Mouse (Mus musculus): ENCODE measurements around the gene Rnf215.
"Not testable (repeated sequence)": the region's sequence is repeated elsewhere in the genome, so short reads cannot be mapped to it uniquely, and the experiment has no call there.

The Rnf215 gene

GRCm38 (mm10) chr11:4134986-4135935 is at the start of gene Rnf215:
Gene Rnf215 (plus strand): TSS chr11:4135202.
- peak; percentile 94 for DNase-seq (ENCODE audit: extremely low spot score, low spot score)

GRCm38 (mm10) chr11:4086246-4086645 is 48.8 kb upstream of the Rnf215 start:
- DNase-seq (ENCODE audit: extremely low spot score, low spot score): no peak

GRCm38 (mm10) chr11:4087267-4087666 is 47.7 kb upstream of the Rnf215 start:
- no peak for DNase-seq (ENCODE audit: extremely low spot score, low spot score)

- DNase-seq (ENCODE audit: extremely low spot score, low spot score): no peak
These were observed 41.3 kb upstream of the Rnf215 start for GRCm38 (mm10) chr11:4093459-4094377.

GRCm38 (mm10) chr11:4094378-4095170 is 40.4 kb upstream of the Rnf215 start:
- DNase-seq (ENCODE audit: extremely low spot score, low spot score): peak; percentile 70

- peak; percentile 68 for DNase-seq (ENCODE audit: extremely low spot score, low spot score)
These were observed 39.6 kb upstream of the Rnf215 start, which contains the start of gene Mtfp1 for GRCm38 (mm10) chr11:4095171-4096053. Gene Mtfp1 (minus strand): TSS chr11:4095445.

GRCm38 (mm10) chr11:4096054-4096984 is 38.7 kb upstream of the Rnf215 start:
- peak; percentile 94 for DNase-seq (ENCODE audit: extremely low spot score, low spot score)

- DNase-seq (ENCODE audit: extremely low spot score, low spot score): no peak
These were observed 37.8 kb upstream of the Rnf215 start for GRCm38 (mm10) chr11:4097091-4097621.

- no peak for DNase-seq (ENCODE audit: extremely low spot score, low spot score)
These were observed 36.9 kb upstream of the Rnf215 start for GRCm38 (mm10) chr11:4098120-4098519.

- no peak for DNase-seq (ENCODE audit: extremely low spot score, low spot score)
These were observed 36.2 kb upstream of the Rnf215 start for GRCm38 (mm10) chr11:4098816-4099215.

GRCm38 (mm10) chr11:4099447-4099846 is 35.6 kb upstream of the Rnf215 start:
- no peak for DNase-seq (ENCODE audit: extremely low spot score, low spot score)

GRCm38 (mm10) chr11:4101851-4102250 is 33.2 kb upstream of the Rnf215 start:
- DNase-seq (ENCODE audit: extremely low spot score, low spot score): no peak

GRCm38 (mm10) chr11:4103522-4103921 is 31.5 kb upstream of the Rnf215 start:
- no peak for DNase-seq (ENCODE audit: extremely low spot score, low spot score)

GRCm38 (mm10) chr11:4104989-4105388 is 30.0 kb upstream of the Rnf215 start:
- no peak for DNase-seq (ENCODE audit: extremely low spot score, low spot score)

- no peak for DNase-seq (ENCODE audit: extremely low spot score, low spot score)
These were observed 29.6 kb upstream of the Rnf215 start for GRCm38 (mm10) chr11:4105444-4105843.

- not testable (repeated sequence) for DNase-seq (ENCODE audit: extremely low spot score, low spot score)
These were observed 27.1 kb upstream of the Rnf215 start for GRCm38 (mm10) chr11:4107901-4108300.

- DNase-seq (ENCODE audit: extremely low spot score, low spot score): no peak
These were observed 26.3 kb upstream of the Rnf215 start for GRCm38 (mm10) chr11:4108691-4109090.

- DNase-seq (ENCODE audit: extremely low spot score, low spot score): no peak
These were observed 23.0 kb upstream of the Rnf215 start for GRCm38 (mm10) chr11:4112033-4112432.

- DNase-seq (ENCODE audit: extremely low spot score, low spot score): no peak
These were observed 22.1 kb upstream of the Rnf215 start for GRCm38 (mm10) chr11:4112861-4113260.
